Mouse (Mus musculus) thymus, adult 18-20 months (tissue): ENCODE data around the gene Trp73.
A peak's percentile ranks its signal among the peaks of the same experiment; 100 is the strongest.

ENCODE experiments used
- DNase-seq, 2 experiments: peaks; one replicate each; pipeline ENCODE4 v3.0.0; 2022; ENCODE audit warnings: mixed read lengths in 2 of 2

The Trp73 gene

GRCm38 (mm10) chr4:154099361-154099760 lies 40.6 kb downstream of the Trp73 start:
- DNase-seq = no peak

- no peak for DNase-seq
Measured at GRCm38 (mm10) chr4:154096111-154096510, 43.9 kb downstream of the Trp73 start.

GRCm38 (mm10) chr4:154093210-154093609 lies 46.8 kb downstream of the Trp73 start:
- DNase-seq = peak; percentile 8 to 18

- DNase-seq = no peak
Measured at GRCm38 (mm10) chr4:154091356-154091755, 48.7 kb downstream of the Trp73 start.

GRCm38 (mm10) chr4:154089205-154089604 lies 50.8 kb downstream of the Trp73 start:
- no peak for DNase-seq

GRCm38 (mm10) chr4:154086436-154086835 lies 53.6 kb downstream of the Trp73 start:
- DNase-seq = no peak

GRCm38 (mm10) chr4:154085856-154086255 lies 54.2 kb downstream of the Trp73 start:
- no peak for DNase-seq

- no peak for DNase-seq
Measured at GRCm38 (mm10) chr4:154081974-154082373, 58.0 kb downstream of the Trp73 start.

GRCm38 (mm10) chr4:154081021-154081420 lies 59.0 kb downstream of the Trp73 start:
- DNase-seq = no peak

- no peak for DNase-seq
Measured at GRCm38 (mm10) chr4:154080211-154080610, 59.8 kb downstream of the Trp73 start.

- DNase-seq = no peak
Measured at GRCm38 (mm10) chr4:154071941-154072340, 68.1 kb downstream of the Trp73 start.

GRCm38 (mm10) chr4:154071521-154071920 lies 68.5 kb downstream of the Trp73 start:
- no peak for DNase-seq

GRCm38 (mm10) chr4:154070896-154071295 lies 69.1 kb downstream of the Trp73 start:
- DNase-seq = no peak

GRCm38 (mm10) chr4:154064827-154065773 lies 74.9 kb downstream of the Trp73 start:
- no peak for DNase-seq

- no peak for DNase-seq
Measured at GRCm38 (mm10) chr4:154057696-154058095, 82.3 kb downstream of the Trp73 start.

- DNase-seq = no peak
Measured at GRCm38 (mm10) chr4:154056661-154057060, 83.3 kb downstream of the Trp73 start.

GRCm38 (mm10) chr4:154056046-154056445 lies 84.0 kb downstream of the Trp73 start:
- no peak for DNase-seq

- no peak for DNase-seq
Measured at GRCm38 (mm10) chr4:154055482-154055881, 84.5 kb downstream of the Trp73 start.

GRCm38 (mm10) chr4:154053065-154053464 lies 86.9 kb downstream of the Trp73 start:
- DNase-seq = no peak

GRCm38 (mm10) chr4:154051401-154051800 lies 88.6 kb downstream of the Trp73 start:
- DNase-seq = no peak

- DNase-seq = no peak
Measured at GRCm38 (mm10) chr4:154045837-154046236, 94.2 kb downstream of the Trp73 start.

GRCm38 (mm10) chr4:154042577-154042976 lies 97.4 kb downstream of the Trp73 start, which contains the start of gene Ccdc27:
Gene Ccdc27 (minus strand): TSS chr4:154042677.
- no peak for DNase-seq

- DNase-seq = no peak
Measured at GRCm38 (mm10) chr4:154037123-154037522, 102.9 kb downstream of the Trp73 start.

- no peak for DNase-seq
Measured at GRCm38 (mm10) chr4:154028646-154029045, 111.4 kb downstream of the Trp73 start.
